Mouse (Mus musculus): ENCODE results near the gene Padi1. TPM values are rescaled to one million over a fixed set of nuclear protein-coding genes. Genes with fewer than 3 reads are reported as not detected.

Gene Padi1
- polyA plus RNA-seq, 1 experiment: 0.13 TPM

- H3K27ac ChIP-seq (ENCODE audit: insufficient read depth, low read length): no peak overlapping the region
- no peak overlapping the region for H3K4me3 ChIP-seq (ENCODE audit: extremely low read depth, insufficient read depth, insufficient read length)
- H3K27me3 ChIP-seq (ENCODE audit: control insufficient read depth, insufficient read depth, low read length): no peaks in the 10 kb centered on the region
- no peaks in the 10 kb centered on the region for H3K4me1 ChIP-seq (ENCODE audit: control insufficient read depth, insufficient read depth, insufficient read length)
- TF ChIP-seq POLR2A (IDR thresholded peaks at IDR 0.05; ENCODE audit: low read depth, low read length): no peak
- TF ChIP-seq CTCF (IDR thresholded peaks at IDR 0.05; ENCODE audit: extremely low read depth, insufficient read depth, insufficient read length, insufficient replicate concordance): no peak
- H3K36me3 ChIP-seq (ENCODE audit: control insufficient read depth, insufficient read depth, low read length): no peaks in the 10 kb centered on the region
- 90% methylated on average over 9 of the region's 9 CpGs for WGBS
- no peak for DNase-seq (ENCODE audit: low read depth in 1 of 2, low spot score in 2 of 2)
Measured at GRCm38 (mm10) chr4:140804601-140805000, 41.0 kb downstream of the Padi1 start.

- H3K27me3 ChIP-seq (ENCODE audit: control insufficient read depth, insufficient read depth, low read length): no peaks in the 10 kb centered on the region
- H3K36me3 ChIP-seq (ENCODE audit: control insufficient read depth, insufficient read depth, low read length): no peaks in the 10 kb centered on the region
- no peak overlapping the region for H3K4me3 ChIP-seq (ENCODE audit: extremely low read depth, insufficient read depth, insufficient read length)
- no peak for TF ChIP-seq CTCF (IDR thresholded peaks at IDR 0.05; ENCODE audit: extremely low read depth, insufficient read depth, insufficient read length, insufficient replicate concordance)
- TF ChIP-seq POLR2A (IDR thresholded peaks at IDR 0.05; ENCODE audit: low read depth, low read length): no peak
- 92% methylated on average over 3 of the region's 3 CpGs for WGBS
- H3K4me1 ChIP-seq (ENCODE audit: control insufficient read depth, insufficient read depth, insufficient read length): no peaks in the 10 kb centered on the region
- no peak for DNase-seq (ENCODE audit: low read depth in 1 of 2, low spot score in 2 of 2)
- H3K27ac ChIP-seq (ENCODE audit: insufficient read depth, low read length): no peak overlapping the region
Measured at GRCm38 (mm10) chr4:140801364-140801763, 44.2 kb downstream of the Padi1 start.

- Histone ChIP-seq H3K36me3 (ENCODE audit: control insufficient read depth, insufficient read depth, low read length) (no peaks in the 10 kb centered on the region), H3K27ac (ENCODE audit: insufficient read depth, low read length) (no peak overlapping the region), H3K4me1 (ENCODE audit: control insufficient read depth, insufficient read depth, insufficient read length) (no peaks in the 10 kb centered on the region), H3K27me3 (ENCODE audit: control insufficient read depth, insufficient read depth, low read length) (no peaks in the 10 kb centered on the region), H3K4me3 (ENCODE audit: extremely low read depth, insufficient read depth, insufficient read length) (no peak overlapping the region)
- WGBS: 88% methylated on average over 3 of the region's 3 CpGs
- no peak for DNase-seq (ENCODE audit: low read depth in 1 of 2, low spot score in 2 of 2)
- TF ChIP-seq CTCF (IDR thresholded peaks at IDR 0.05; ENCODE audit: extremely low read depth, insufficient read depth, insufficient read length, insufficient replicate concordance) (no peak), POLR2A (IDR thresholded peaks at IDR 0.05; ENCODE audit: low read depth, low read length) (no peak)
Measured at GRCm38 (mm10) chr4:140796786-140797185, 48.8 kb downstream of the Padi1 start.

- Histone ChIP-seq H3K4me3 (ENCODE audit: extremely low read depth, insufficient read depth, insufficient read length) (no peak overlapping the region), H3K36me3 (ENCODE audit: control insufficient read depth, insufficient read depth, low read length) (no peaks in the 10 kb centered on the region), H3K4me1 (ENCODE audit: control insufficient read depth, insufficient read depth, insufficient read length) (no peaks in the 10 kb centered on the region), H3K27ac (ENCODE audit: insufficient read depth, low read length) (no peak overlapping the region), H3K27me3 (ENCODE audit: control insufficient read depth, insufficient read depth, low read length) (no peaks in the 10 kb centered on the region)
- no peak for DNase-seq (ENCODE audit: low read depth in 1 of 2, low spot score in 2 of 2)
- WGBS: 95% methylated on average over 9 of the region's 9 CpGs
- TF ChIP-seq CTCF (IDR thresholded peaks at IDR 0.05; ENCODE audit: extremely low read depth, insufficient read depth, insufficient read length, insufficient replicate concordance) (no peak), POLR2A (IDR thresholded peaks at IDR 0.05; ENCODE audit: low read depth, low read length) (no peak)
Measured at GRCm38 (mm10) chr4:140794678-140795077, 50.9 kb downstream of the Padi1 start.

- Histone ChIP-seq H3K27ac (ENCODE audit: insufficient read depth, low read length) (no peak overlapping the region), H3K4me3 (ENCODE audit: extremely low read depth, insufficient read depth, insufficient read length) (no peak overlapping the region), H3K27me3 (ENCODE audit: control insufficient read depth, insufficient read depth, low read length) (no peaks in the 10 kb centered on the region), H3K4me1 (ENCODE audit: control insufficient read depth, insufficient read depth, insufficient read length) (no peaks in the 10 kb centered on the region), H3K36me3 (ENCODE audit: control insufficient read depth, insufficient read depth, low read length) (no peaks in the 10 kb centered on the region)
- WGBS: 82% methylated on average over 9 of the region's 9 CpGs
- TF ChIP-seq CTCF (IDR thresholded peaks at IDR 0.05; ENCODE audit: extremely low read depth, insufficient read depth, insufficient read length, insufficient replicate concordance) (peak; percentile 15; the same call in 1 of the 2 replicates), POLR2A (IDR thresholded peaks at IDR 0.05; ENCODE audit: low read depth, low read length) (no peak)
- DNase-seq (ENCODE audit: low read depth in 1 of 2, low spot score in 2 of 2): no peak
Measured at GRCm38 (mm10) chr4:140793795-140794194, 51.8 kb downstream of the Padi1 start.

GRCm38 (mm10) chr4:140792584-140792983, 53.0 kb downstream of the Padi1 start:
- TF ChIP-seq CTCF (IDR thresholded peaks at IDR 0.05; ENCODE audit: extremely low read depth, insufficient read depth, insufficient read length, insufficient replicate concordance): no peak
- no peak for TF ChIP-seq POLR2A (IDR thresholded peaks at IDR 0.05; ENCODE audit: low read depth, low read length)
- Histone ChIP-seq H3K27me3 (ENCODE audit: control insufficient read depth, insufficient read depth, low read length) (no peaks in the 10 kb centered on the region), H3K4me3 (ENCODE audit: extremely low read depth, insufficient read depth, insufficient read length) (no peak overlapping the region), H3K27ac (ENCODE audit: insufficient read depth, low read length) (no peak overlapping the region), H3K36me3 (ENCODE audit: control insufficient read depth, insufficient read depth, low read length) (no peaks in the 10 kb centered on the region), H3K4me1 (ENCODE audit: control insufficient read depth, insufficient read depth, insufficient read length) (no peaks in the 10 kb centered on the region)
- DNase-seq (ENCODE audit: low read depth in 1 of 2, low spot score in 2 of 2): no peak
- WGBS: 88% methylated on average over 7 of the region's 7 CpGs

GRCm38 (mm10) chr4:140791071-140791470, 54.5 kb downstream of the Padi1 start:
- no peak for DNase-seq (ENCODE audit: low read depth in 1 of 2, low spot score in 2 of 2)
- no peak overlapping the region for H3K4me3 ChIP-seq (ENCODE audit: extremely low read depth, insufficient read depth, insufficient read length)
- TF ChIP-seq CTCF (IDR thresholded peaks at IDR 0.05; ENCODE audit: extremely low read depth, insufficient read depth, insufficient read length, insufficient replicate concordance): no peak
- TF ChIP-seq POLR2A (IDR thresholded peaks at IDR 0.05; ENCODE audit: low read depth, low read length): no peak
- no peaks in the 10 kb centered on the region for H3K36me3 ChIP-seq (ENCODE audit: control insufficient read depth, insufficient read depth, low read length)
- no peaks in the 10 kb centered on the region for H3K4me1 ChIP-seq (ENCODE audit: control insufficient read depth, insufficient read depth, insufficient read length)
- WGBS: 80% methylated on average over 16 of the region's 16 CpGs
- H3K27me3 ChIP-seq (ENCODE audit: control insufficient read depth, insufficient read depth, low read length): no peaks in the 10 kb centered on the region
- H3K27ac ChIP-seq (ENCODE audit: insufficient read depth, low read length): no peak overlapping the region

Data from spleen, adult 2 months (tissue).